Mouse (Mus musculus): ENCODE results near the gene Gm17093. TPM values are rescaled to one million over a fixed set of nuclear protein-coding genes. Genes with fewer than 3 reads are reported as not detected.

Gm17093 gene
- not detected in 2 replicates for polyA plus RNA-seq (2012; rRNA removed; ENCODE audit: low replicate concordance)

GRCm38 (mm10) chr14:44517976-44518375 lies at the start of gene Gm17093:
TSS of gene Gm17093 (plus strand) at chr14:44518276.

DNA sequence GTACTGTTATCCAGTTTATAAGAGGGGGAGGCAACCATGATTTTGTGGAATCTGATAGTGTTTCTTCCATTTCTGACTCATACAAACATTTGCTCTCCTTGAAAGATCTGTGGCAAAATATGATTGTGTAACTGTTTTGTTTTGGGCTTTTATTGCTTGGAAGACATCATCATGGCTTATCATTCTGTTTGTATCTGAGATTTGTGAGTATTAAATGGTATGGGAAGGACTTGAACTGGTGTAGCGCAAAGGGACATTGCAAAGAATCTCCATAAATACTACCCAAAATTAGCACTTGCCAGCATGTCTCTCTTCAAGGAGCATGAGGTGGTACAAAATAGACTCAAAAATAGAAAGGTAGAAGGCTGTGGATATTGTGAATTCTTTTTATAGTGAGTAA lies 25.9 kb upstream of the Gm17093 start, which contains the start of gene BC061237:
BC061237 (plus strand) TSS at position 301 of the 400 bp plus-strand sequence.

Other genes with a start within 250 kb of the Gm17093 start
- gene Gm8220, start 232.7 kb upstream of the Gm17093 start, polyA plus RNA-seq (2012; rRNA removed; ENCODE audit: low replicate concordance), result not detected in 2 replicates
- gene Gm5930, start 179.7 kb upstream of the Gm17093 start, polyA plus RNA-seq (2012; rRNA removed; ENCODE audit: low replicate concordance), result not detected in 2 replicates
- gene Gm8229, start 152.9 kb upstream of the Gm17093 start, polyA plus RNA-seq (2012; rRNA removed; ENCODE audit: low replicate concordance), result not detected in 2 replicates
- gene Gm3371, start 107.6 kb upstream of the Gm17093 start, polyA plus RNA-seq (2012; rRNA removed; ENCODE audit: low replicate concordance), result not detected in 2 replicates
- not detected in 2 replicates for gene Gm8232, start 84.6 kb upstream of the Gm17093 start, polyA plus RNA-seq (2012; rRNA removed; ENCODE audit: low replicate concordance)
- not detected in 2 replicates for gene BC061237, start 25.8 kb upstream of the Gm17093 start, polyA plus RNA-seq (2012; rRNA removed; ENCODE audit: low replicate concordance)
- gene Gm8247, start 64.9 kb downstream of the Gm17093 start, polyA plus RNA-seq (2012; rRNA removed; ENCODE audit: low replicate concordance), result not detected in 2 replicates
- not detected in 2 replicates for gene Gm5624, start 109.7 kb downstream of the Gm17093 start, polyA plus RNA-seq (2012; rRNA removed; ENCODE audit: low replicate concordance)
- gene Gm8257, start 188.2 kb downstream of the Gm17093 start, polyA plus RNA-seq (2012; rRNA removed; ENCODE audit: low replicate concordance), result not detected in 2 replicates
- not detected in 2 replicates for gene Gm8267, start 232.1 kb downstream of the Gm17093 start, polyA plus RNA-seq (2012; rRNA removed; ENCODE audit: low replicate concordance)

Data from subcutaneous adipose tissue, adult 2 months (tissue).